Comparison of ENCODE assay signal across 9 mouse cellular contexts in the genomic region with DNA sequence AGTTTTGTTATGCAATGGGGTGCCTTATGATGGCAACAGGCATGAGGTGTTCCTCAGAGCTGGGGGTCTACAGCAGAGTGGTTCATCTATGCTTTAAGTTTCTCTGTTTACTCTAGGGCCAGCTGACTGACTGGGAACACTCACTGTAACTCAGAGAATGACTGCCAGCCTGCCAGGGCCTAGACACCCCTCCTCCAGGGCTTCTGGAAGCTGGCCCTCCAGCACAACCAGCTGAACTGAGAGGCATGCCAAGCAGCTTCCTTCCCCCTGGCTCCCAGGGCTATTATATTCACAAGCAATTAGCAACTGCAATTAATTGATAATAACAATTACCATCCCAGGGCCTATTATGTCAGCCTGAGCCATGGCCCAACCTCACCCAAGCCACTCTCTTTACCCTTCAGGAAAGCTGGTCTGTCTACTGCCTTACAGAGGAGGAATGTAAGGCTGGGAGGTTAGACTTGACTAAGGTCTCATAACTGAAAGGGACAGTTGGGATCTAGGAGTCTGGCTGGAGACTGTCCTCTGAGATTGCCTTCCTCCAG. TPM values are rescaled to one million over a fixed set of nuclear protein-coding genes. Genes with fewer than 3 reads are reported as not detected.
DNase-seq lines count a peak whose midpoint lies in the region; ATAC-seq lines count a peak whose summit lies in the region.
"Had no signal": no experiment of that assay in that cellular context is flagged by ENCODE, and none has a peak within 500 bp of the region (broad histone marks: within the 10 kb centered on the region; RNA-seq: fewer than 3 reads in every experiment).

No protein-coding gene starts in this region.

- H3K4me2 ChIP-seq in lung, embryonic 15.5 days, result no peak overlapping the region
- H3K4me2 ChIP-seq in lung, embryonic 16.5 days (ENCODE audit: low read depth, low read length), result no peak overlapping the region

- peaks cover 10% of the 10 kb centered on the region; the same call in 1 of the 2 replicates for H3K4me1 ChIP-seq in lung, embryonic 15.5 days
- peaks cover 11% of the 10 kb centered on the region; the same call in 1 of the 2 replicates for H3K4me1 ChIP-seq in lung, embryonic 16.5 days (replicated peaks; ENCODE audit: control insufficient read depth, insufficient read depth, low read length)

- H3K4me3 ChIP-seq in lung, embryonic 15.5 days, result no peak overlapping the region
- no peak overlapping the region for H3K4me3 ChIP-seq in lung, embryonic 16.5 days (ENCODE audit: low read length)

- no peaks in the 10 kb centered on the region for H3K9me3 ChIP-seq in lung, embryonic 15.5 days
- H3K9me3 ChIP-seq in lung, embryonic 16.5 days (ENCODE audit: control insufficient read depth, low read length), result no peaks in the 10 kb centered on the region

- intact Hi-C loops in heart, postnatal 14 days (cut with DNase I), result no loop called here

- H3K36me3 ChIP-seq in lung, embryonic 15.5 days, result no peaks in the 10 kb centered on the region
- H3K36me3 ChIP-seq in lung, embryonic 16.5 days (ENCODE audit: control insufficient read depth, insufficient read depth, low read length), result no peaks in the 10 kb centered on the region

- H3K9ac ChIP-seq in lung, embryonic 15.5 days, result no peak overlapping the region
- H3K9ac ChIP-seq in lung, embryonic 16.5 days (ENCODE audit: low read length), result no peak overlapping the region

- H3K27me3 ChIP-seq in lung, embryonic 15.5 days, result no peaks in the 10 kb centered on the region
- H3K27me3 ChIP-seq in lung, embryonic 16.5 days (ENCODE audit: control insufficient read depth, insufficient read depth, low read depth, low read length), result no peaks in the 10 kb centered on the region

- DNase-seq in lung, postnatal 10 days, result no peak
- peak; percentile 30 to 33 for DNase-seq in heart, postnatal 14 days
- DNase-seq in right cerebral cortex, postnatal 10 days (ENCODE audit: low spot score in 2 of 2), result peak; percentile 78 to 82
- no peak for DNase-seq in liver
- DNase-seq in urinary bladder, postnatal 25 days (ENCODE audit: low spot score), result no peak
- no peak for DNase-seq in thymus, postnatal 25 days

- H3K27ac ChIP-seq in lung, embryonic 15.5 days, result peak overlapping the region; percentile 6; the same call in 1 of the 2 replicates
- no peak overlapping the region for H3K27ac ChIP-seq in lung, embryonic 16.5 days (ENCODE audit: low read length)
- H3K27ac ChIP-seq: macrophage had no signal

- ATAC-seq in lung, embryonic 15.5 days (ENCODE audit: borderline replicate concordance, extremely low read depth, low FRiP score, low TSS enrichment), result 0 out of 2 replicates have a peak, but pooled peaks have one; percentile 15
- ATAC-seq in lung, embryonic 16.5 days (ENCODE audit: low read depth), result peak; percentile 15; the same call in 1 of the 2 replicates

RNA-seq across cellular contexts. Expression of a gene that starts 41.0 kb away (rescaled TPM):
- 2.1 and 2.6 TPM in 2 replicates for polyA plus RNA-seq in lung, embryonic 15.5 days (2015; fragmentation: Nextera tagmentation; extraction: Ambion mirVana)
- total RNA-seq in heart, postnatal 14 days (2021), result under 1 TPM; 0.32 to 0.36 TPM
- polyA plus RNA-seq in lung, embryonic 16.5 days (2015; fragmentation: Nextera tagmentation; extraction: Ambion mirVana), result 2.2 and 2.8 TPM in 2 replicates

Comparison
In these comparisons a context has a peak if more than half of its experiments do, and no peak if none do; other contexts are left out.
1. DNase-seq: peak in heart, postnatal 14 days (2 of 2) and right cerebral cortex, postnatal 10 days (2 of 2); none in lung, postnatal 10 days (single experiment), liver (single experiment), urinary bladder, postnatal 25 days (single experiment) and thymus, postnatal 25 days (single experiment).